Mouse (Mus musculus) spleen, embryonic (tissue): ENCODE measurements around the gene Olfr1.

ENCODE experiments used
- CTCF ChIA-PET: fragments of 350-600 bp; sonication (Branson Sonifier 250); formaldehyde crosslinking; loops from one replicate; lab custom pipeline; 2022; lab: Charles Lee

The Olfr1 gene

GRCm38 (mm10) chr11:73399514-73399913, at the start of gene Olfr1:
Gene Olfr1 (minus strand): TSS chr11:73399614.
- CTCF ChIA-PET: no interaction called here

- CTCF ChIA-PET: no interaction called here
Measured at GRCm38 (mm10) chr11:73428377-73428776, 29.0 kb upstream of the Olfr1 start, which contains the start of gene Olfr378. Gene Olfr378 (minus strand): TSS chr11:73428477.

- CTCF ChIA-PET: no interaction called here
Measured at GRCm38 (mm10) chr11:73395374-73395773, 4.0 kb downstream of the Olfr1 start.

- CTCF ChIA-PET: no interaction called here
Measured at GRCm38 (mm10) chr11:73370946-73371345, 28.5 kb downstream of the Olfr1 start, which contains the start of gene Olfr376. Gene Olfr376 (plus strand): TSS chr11:73371246.

GRCm38 (mm10) chr11:73350483-73350882, 48.9 kb downstream of the Olfr1 start, which contains the start of gene Olfr20:
Gene Olfr20 (plus strand): TSS chr11:73350783.
- CTCF ChIA-PET: no interaction called here
